Mouse (Mus musculus) spleen, adult 2 months (tissue): ENCODE data around the gene Ergic3. TPM values are rescaled to one million over a fixed set of nuclear protein-coding genes. Genes with fewer than 3 reads are reported as not detected.

ENCODE experiments used
- DNase-seq, 2 experiments: peaks; one replicate each; pipeline versions ENCODE4 v3.0.0 to v3.0.0-alpha.2; 2012 to 2021; ENCODE audit warnings: low spot score in 2 of 2, low read depth in 1 of 2
- H3K27ac ChIP-seq: fragments of 200-500 bp; 2 replicates; pipeline ENCODE4 v1.5.1; 2012; ENCODE audit warnings: low read length, inconsistent platforms; ENCODE audit not compliant: insufficient read depth
- H3K27me3 ChIP-seq: fragments of 200-500 bp; 2 replicates; pipeline ENCODE4 v1.6.1; 2012; ENCODE audit warnings: mild to moderate bottlenecking, moderate library complexity, low read length, inconsistent platforms; ENCODE audit not compliant: control insufficient read depth, insufficient read depth
- H3K36me3 ChIP-seq: fragments of 200-500 bp; 2 replicates; pipeline ENCODE4 v1.6.1; 2012; ENCODE audit warnings: mild to moderate bottlenecking, low read length, inconsistent platforms; ENCODE audit not compliant: control insufficient read depth, insufficient read depth
- H3K4me1 ChIP-seq: fragments of 200-500 bp; 2 replicates; pipeline ENCODE4 v1.6.1; 2011; ENCODE audit warnings: inconsistent platforms; ENCODE audit not compliant: control insufficient read depth, insufficient read depth, insufficient read length
- H3K4me3 ChIP-seq: fragments of 200-500 bp; 2 replicates; pipeline ENCODE4 v1.5.1; 2011; ENCODE audit warnings: mild to moderate bottlenecking, inconsistent platforms; ENCODE audit not compliant: insufficient read depth, insufficient read length; ENCODE audit errors: extremely low read depth
- CTCF ChIP-seq: fragments of 200-500 bp; IDR thresholded peaks from 2 replicates; pipeline ENCODE4 v1.5.1; 2011; ENCODE audit warnings: mild to moderate bottlenecking, inconsistent platforms; ENCODE audit not compliant: insufficient read depth, insufficient read length, insufficient replicate concordance; ENCODE audit errors: extremely low read depth
- POLR2A ChIP-seq: fragments of 200-500 bp; IDR thresholded peaks from 2 replicates; pipeline ENCODE4 v1.6.1; 2011; ENCODE audit warnings: low read depth, low read length, inconsistent platforms
- whole genome bisulfite sequencing: fragments of 180-500 bp; shearing (Covaris S2); methylation state at CpG from one replicate; pipeline ENCODE4 v1.1.7; 2018; 5-methylcytosine and 5-hydroxymethylcytosine counted together
- polyA plus RNA-seq: library from polyadenylated mRNA; depleted of rRNA; stranded (reverse); fragments of >200 nt; gene quantifications from 2 replicates; pipeline ENCODE4 v1.2.3, GENCODE M21; 2012; rRNA removed

The Ergic3 gene
- polyA plus RNA-seq, 1 experiment, result 119 TPM

- no peak within 1 kb of the TSS for H3K4me3 ChIP-seq
- no peak within 1 kb of the TSS for H3K27ac ChIP-seq
- peaks cover 3% of the 10 kb centered on the region; the same call in 1 of the 2 replicates for H3K27me3 ChIP-seq
- peaks cover 3% of the 10 kb centered on the region; the same call in 1 of the 2 replicates for H3K4me1 ChIP-seq
- 85% methylated on average over 9 of the region's 9 CpGs for WGBS
- TF ChIP-seq CTCF (no peak), POLR2A (no peak)
- DNase-seq, result no peak
- H3K36me3 ChIP-seq, result no peaks in the 10 kb centered on the region
Measured at GRCm38 (mm10) chr2:156052816-156053215, 45.0 kb downstream of the Ergic3 start, which contains the start of gene Fer1l4. TSS of gene Fer1l4 (minus strand) at chr2:156052947.

- WGBS, result 1% methylated on average over 79 of the region's 81 CpGs
- no peaks in the 10 kb centered on the region for H3K27me3 ChIP-seq
- H3K4me1 ChIP-seq, result 0 out of 2 replicates have a peak, but pooled peaks cover 3% of the 10 kb centered on the region
- H3K27ac ChIP-seq, result peak within 1 kb of the TSS; percentile 20; the same call in 1 of the 2 replicates
- TF ChIP-seq CTCF, result no peak
- no peak for TF ChIP-seq POLR2A
- peak; percentile 47 to 66 for DNase-seq
- peak within 1 kb of the TSS; percentile 80 for H3K4me3 ChIP-seq
- no peaks in the 10 kb centered on the region for H3K36me3 ChIP-seq
Measured at GRCm38 (mm10) chr2:156065099-156066041, 57.5 kb downstream of the Ergic3 start, which contains the start of gene Spag4. TSS of gene Spag4 (plus strand) at chr2:156065175.

- H3K27ac ChIP-seq, result no peak overlapping the region
- H3K27me3 ChIP-seq, result no peaks in the 10 kb centered on the region
- no peaks in the 10 kb centered on the region for H3K36me3 ChIP-seq
- no peak for DNase-seq
- TF ChIP-seq POLR2A (no peak), CTCF (no peak)
- peak overlapping the region; percentile 80; the same call in 1 of the 2 replicates for H3K4me3 ChIP-seq
- H3K4me1 ChIP-seq, result 0 out of 2 replicates have a peak, but pooled peaks cover 3% of the 10 kb centered on the region
- WGBS, result 67% methylated on average over 10 of the region's 10 CpGs
Measured at GRCm38 (mm10) chr2:156066126-156066525, 58.3 kb downstream of the Ergic3 start.

Other genes starting within 250 kb of the Ergic3 start
- 0.01 TPM in 1 of 2 replicates, not detected in the other for gene Mmp24, start 232.7 kb upstream of the Ergic3 start, polyA plus RNA-seq
- gene BC029722, start 188.6 kb upstream of the Ergic3 start, polyA plus RNA-seq, result 31.9 and 43.7 TPM in 2 replicates
- gene Eif6, start 181.1 kb upstream of the Ergic3 start, polyA plus RNA-seq, result 77.0 and 90.7 TPM in 2 replicates
- gene Fam83c, start 173.2 kb upstream of the Ergic3 start, polyA plus RNA-seq, result not detected in 2 replicates
- 8.7 and 12.1 TPM in 2 replicates for gene Uqcc1, start 77.7 kb upstream of the Ergic3 start, polyA plus RNA-seq
- not detected in 2 replicates for gene Gm15557, start 67.3 kb upstream of the Ergic3 start, polyA plus RNA-seq
- not detected in 2 replicates for gene Gdf5, start 62.7 kb upstream of the Ergic3 start, polyA plus RNA-seq
- gene Cep250, start 51.6 kb upstream of the Ergic3 start, polyA plus RNA-seq, result 13.8 and 16.7 TPM in 2 replicates
- 0.84 and 0.93 TPM in 2 replicates for gene 6430550D23Rik, start 68 bp upstream of the Ergic3 start, polyA plus RNA-seq
- gene Fer1l4, start 44.9 kb downstream of the Ergic3 start, polyA plus RNA-seq, result not detected in 2 replicates
- gene Spag4, start 57.1 kb downstream of the Ergic3 start, polyA plus RNA-seq, result 0.74 and 0.90 TPM in 2 replicates
- gene Cpne1, start 103.9 kb downstream of the Ergic3 start, polyA plus RNA-seq, result 92.0 and 124 TPM in 2 replicates
- gene Rbm12, start 103.9 kb downstream of the Ergic3 start, polyA plus RNA-seq, result 22.6 and 25.3 TPM in 2 replicates
- gene Gm28036, start 119.0 kb downstream of the Ergic3 start, polyA plus RNA-seq, result 1.1 and 1.7 TPM in 2 replicates
- gene Romo1, start 136.0 kb downstream of the Ergic3 start, polyA plus RNA-seq, result 129 and 151 TPM in 2 replicates
- 27.1 and 48.7 TPM in 2 replicates for gene Nfs1, start 136.1 kb downstream of the Ergic3 start, polyA plus RNA-seq
- 57.7 and 71.7 TPM in 2 replicates for gene Rbm39, start 172.2 kb downstream of the Ergic3 start, polyA plus RNA-seq
- 10.9 and 17.7 TPM in 2 replicates for gene Phf20, start 188.4 kb downstream of the Ergic3 start, polyA plus RNA-seq